Mouse (Mus musculus): ENCODE data around the gene Tstd2. TPM values are rescaled to one million over a fixed set of nuclear protein-coding genes. Genes with fewer than 3 reads are reported as not detected.

Tstd2 gene
- polyA plus RNA-seq, 1 experiment, result 43.5 TPM

DNA sequence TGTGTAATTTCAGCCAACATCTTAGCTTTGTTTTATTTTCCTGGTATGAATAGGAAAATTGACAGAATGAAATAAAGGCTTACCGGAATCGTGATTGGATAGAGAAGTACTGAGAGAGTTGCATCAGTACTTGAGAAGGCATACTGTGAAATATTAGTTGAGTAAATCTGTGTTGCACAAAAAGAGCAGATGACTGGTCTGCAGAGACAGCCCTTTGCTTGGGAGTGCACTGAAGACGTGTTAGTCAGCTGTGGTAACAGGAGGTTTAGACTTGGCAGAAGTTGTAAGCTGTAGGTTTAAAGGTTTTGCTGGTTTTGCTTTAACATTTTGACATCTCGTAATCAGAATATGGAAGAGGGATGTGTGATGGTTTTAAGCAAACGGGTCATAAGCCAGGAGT lies 27.3 kb upstream of the Tstd2 start:
- Histone ChIP-seq H3K27ac (ENCODE audit: insufficient read depth, low read length) (no peak overlapping the region), H3K4me3 (ENCODE audit: insufficient read depth, low read length) (no peak overlapping the region), H3K4me1 (ENCODE audit: control insufficient read depth, insufficient read depth, low read length) (no peaks in the 10 kb centered on the region)
- no peak for TF ChIP-seq CTCF (IDR thresholded peaks at IDR 0.05; ENCODE audit: borderline replicate concordance, insufficient read depth, low read length)
- no peak for TF ChIP-seq POLR2A (IDR thresholded peaks at IDR 0.05; ENCODE audit: low read depth, low read length)

GRCm38 (mm10) chr4:46164027-46164426 lies 25.5 kb upstream of the Tstd2 start:
- no peak overlapping the region for H3K4me3 ChIP-seq (ENCODE audit: insufficient read depth, low read length)
- no peak overlapping the region for H3K27ac ChIP-seq (ENCODE audit: insufficient read depth, low read length)
- H3K4me1 ChIP-seq (ENCODE audit: control insufficient read depth, insufficient read depth, low read length), result no peaks in the 10 kb centered on the region
- TF ChIP-seq POLR2A (IDR thresholded peaks at IDR 0.05; ENCODE audit: low read depth, low read length), result no peak
- TF ChIP-seq CTCF (IDR thresholded peaks at IDR 0.05; ENCODE audit: borderline replicate concordance, insufficient read depth, low read length), result no peak

DNA sequence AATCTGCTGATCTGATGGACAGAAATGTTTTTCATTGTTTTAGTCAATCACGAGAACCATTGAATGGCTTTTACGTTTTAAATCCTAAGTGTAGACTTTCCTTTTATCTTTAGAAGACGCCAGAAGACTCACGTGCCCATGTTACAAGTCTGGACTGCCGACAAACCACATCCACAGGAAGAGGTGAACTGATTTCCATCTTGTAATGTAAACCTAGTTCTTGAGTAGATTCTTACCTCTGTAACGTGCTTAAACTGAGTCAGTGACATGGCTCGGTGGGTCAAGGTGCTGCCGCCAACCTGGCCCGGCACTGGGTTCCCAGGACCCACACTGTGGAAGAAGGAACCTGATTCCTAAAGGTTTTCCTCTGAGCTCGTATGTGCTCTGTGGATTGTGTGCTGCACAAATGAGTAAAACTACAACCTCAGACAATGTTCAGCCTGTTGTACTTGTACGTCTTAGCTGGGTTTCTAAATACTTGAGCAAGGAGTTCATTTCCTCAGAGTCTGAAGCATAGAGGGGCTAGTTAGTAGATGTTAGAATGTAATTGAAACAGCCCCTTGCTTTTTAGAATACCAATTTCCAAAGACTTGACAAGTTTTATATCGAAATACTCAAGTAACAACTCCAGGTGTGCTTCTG lies 13.5 kb upstream of the Tstd2 start:
- H3K4me3 ChIP-seq (ENCODE audit: insufficient read depth, low read length), result no peak overlapping the region
- H3K27ac ChIP-seq (ENCODE audit: insufficient read depth, low read length), result no peak overlapping the region
- TF ChIP-seq POLR2A (IDR thresholded peaks at IDR 0.05; ENCODE audit: low read depth, low read length), result no peak
- TF ChIP-seq CTCF (IDR thresholded peaks at IDR 0.05; ENCODE audit: borderline replicate concordance, insufficient read depth, low read length), result no peak
- no peaks in the 10 kb centered on the region for H3K4me1 ChIP-seq (ENCODE audit: control insufficient read depth, insufficient read depth, low read length)

GRCm38 (mm10) chr4:46146881-46147280 lies 8.4 kb upstream of the Tstd2 start:
- TF ChIP-seq POLR2A (IDR thresholded peaks at IDR 0.05; ENCODE audit: low read depth, low read length), result no peak
- no peak for TF ChIP-seq CTCF (IDR thresholded peaks at IDR 0.05; ENCODE audit: borderline replicate concordance, insufficient read depth, low read length)
- Histone ChIP-seq H3K27ac (ENCODE audit: insufficient read depth, low read length) (no peak overlapping the region), H3K4me3 (ENCODE audit: insufficient read depth, low read length) (no peak overlapping the region), H3K4me1 (ENCODE audit: control insufficient read depth, insufficient read depth, low read length) (no peaks in the 10 kb centered on the region)

- no peaks in the 10 kb centered on the region for H3K4me1 ChIP-seq (ENCODE audit: control insufficient read depth, insufficient read depth, low read length)
- H3K4me3 ChIP-seq (ENCODE audit: insufficient read depth, low read length), result no peak overlapping the region
- TF ChIP-seq POLR2A (IDR thresholded peaks at IDR 0.05; ENCODE audit: low read depth, low read length) (no peak), CTCF (IDR thresholded peaks at IDR 0.05; ENCODE audit: borderline replicate concordance, insufficient read depth, low read length) (peak; percentile 43; the same call in 1 of the 2 replicates)
- H3K27ac ChIP-seq (ENCODE audit: insufficient read depth, low read length), result no peak overlapping the region
Measured at GRCm38 (mm10) chr4:46144323-46144722, 5.8 kb upstream of the Tstd2 start.

- Histone ChIP-seq H3K27ac (ENCODE audit: insufficient read depth, low read length) (peak overlapping the region; percentile 95), H3K4me1 (ENCODE audit: control insufficient read depth, insufficient read depth, low read length) (peaks cover 2% of the 10 kb centered on the region; the same call in 1 of the 2 replicates), H3K4me3 (ENCODE audit: insufficient read depth, low read length) (peak overlapping the region; percentile 93)
- TF ChIP-seq CTCF (IDR thresholded peaks at IDR 0.05; ENCODE audit: borderline replicate concordance, insufficient read depth, low read length) (no peak), POLR2A (IDR thresholded peaks at IDR 0.05; ENCODE audit: low read depth, low read length) (no peak)
Measured at GRCm38 (mm10) chr4:46137629-46138286, 736 bp downstream of the Tstd2 start.

DNA sequence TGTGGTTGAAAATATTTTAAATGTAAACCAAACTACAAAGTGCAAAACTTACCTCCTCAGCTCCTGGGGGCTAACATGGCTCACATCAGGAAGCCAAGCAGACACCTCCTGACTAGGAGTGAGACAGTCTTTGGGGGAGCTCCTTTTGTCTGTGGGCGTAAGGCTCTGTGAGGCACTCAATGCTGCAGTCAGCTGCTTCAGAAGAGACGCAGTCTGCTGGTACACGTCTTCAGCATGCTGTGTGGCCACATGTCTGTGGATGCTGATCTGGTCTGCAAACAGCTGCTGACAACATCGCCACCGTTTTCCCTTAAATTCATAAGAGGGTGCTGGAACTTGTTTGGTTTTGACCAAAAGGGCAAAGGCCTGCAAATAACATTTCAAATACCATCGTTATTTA lies 6.7 kb downstream of the Tstd2 start:
- H3K27ac ChIP-seq (ENCODE audit: insufficient read depth, low read length), result no peak overlapping the region
- no peak overlapping the region for H3K4me3 ChIP-seq (ENCODE audit: insufficient read depth, low read length)
- TF ChIP-seq CTCF (IDR thresholded peaks at IDR 0.05; ENCODE audit: borderline replicate concordance, insufficient read depth, low read length) (no peak), POLR2A (IDR thresholded peaks at IDR 0.05; ENCODE audit: low read depth, low read length) (no peak)
- H3K4me1 ChIP-seq (ENCODE audit: control insufficient read depth, insufficient read depth, low read length), result 0 out of 2 replicates have a peak, but pooled peaks cover 2% of the 10 kb centered on the region

GRCm38 (mm10) chr4:46130221-46130620 lies 8.3 kb downstream of the Tstd2 start:
- Histone ChIP-seq H3K4me3 (ENCODE audit: insufficient read depth, low read length) (no peak overlapping the region), H3K27ac (ENCODE audit: insufficient read depth, low read length) (no peak overlapping the region), H3K4me1 (ENCODE audit: control insufficient read depth, insufficient read depth, low read length) (0 out of 2 replicates have a peak, but pooled peaks cover 2% of the 10 kb centered on the region)
- no peak for TF ChIP-seq POLR2A (IDR thresholded peaks at IDR 0.05; ENCODE audit: low read depth, low read length)
- peak; percentile 53; the same call in 1 of the 2 replicates for TF ChIP-seq CTCF (IDR thresholded peaks at IDR 0.05; ENCODE audit: borderline replicate concordance, insufficient read depth, low read length)

- Histone ChIP-seq H3K4me3 (ENCODE audit: insufficient read depth, low read length) (no peak overlapping the region), H3K4me1 (ENCODE audit: control insufficient read depth, insufficient read depth, low read length) (0 out of 2 replicates have a peak, but pooled peaks cover 2% of the 10 kb centered on the region), H3K27ac (ENCODE audit: insufficient read depth, low read length) (no peak overlapping the region)
- no peak for TF ChIP-seq POLR2A (IDR thresholded peaks at IDR 0.05; ENCODE audit: low read depth, low read length)
- no peak for TF ChIP-seq CTCF (IDR thresholded peaks at IDR 0.05; ENCODE audit: borderline replicate concordance, insufficient read depth, low read length)
Measured at GRCm38 (mm10) chr4:46129311-46130004, 9.0 kb downstream of the Tstd2 start.

- Histone ChIP-seq H3K4me3 (ENCODE audit: insufficient read depth, low read length) (no peak overlapping the region), H3K27ac (ENCODE audit: insufficient read depth, low read length) (no peak overlapping the region), H3K4me1 (ENCODE audit: control insufficient read depth, insufficient read depth, low read length) (no peaks in the 10 kb centered on the region)
- TF ChIP-seq CTCF (IDR thresholded peaks at IDR 0.05; ENCODE audit: borderline replicate concordance, insufficient read depth, low read length) (peak; percentile 99), POLR2A (IDR thresholded peaks at IDR 0.05; ENCODE audit: low read depth, low read length) (no peak)
Measured at GRCm38 (mm10) chr4:46126541-46126940, 12.0 kb downstream of the Tstd2 start.
